Comparison of ENCODE assay signal across 9 mouse cellular contexts in genomic region chr2:180104659-180105377, GRCm38 (mm10). TPM values are rescaled to one million over a fixed set of nuclear protein-coding genes. Genes with fewer than 3 reads are reported as not detected.
DNase-seq lines count a peak whose midpoint lies in the region; ATAC-seq and TF ChIP-seq lines count a peak whose summit lies in the region.
"Had no signal": no experiment of that assay in that cellular context is flagged by ENCODE, and none has a peak within 500 bp of the region (broad histone marks: within the 10 kb centered on the region; RNA-seq: fewer than 3 reads in every experiment).

No protein-coding gene starts in this region.

- peak overlapping the region; percentile 53 for H3K4me3 ChIP-seq in limb, embryonic 12.5 days (replicated peaks)
- H3K4me3 ChIP-seq in olfactory bulb, adult 2 months (ENCODE audit: insufficient read depth, low read depth, low read length), result peak overlapping the region; percentile 72

- no peak overlapping the region for H3K9ac ChIP-seq in limb, embryonic 12.5 days (replicated peaks)

- no peak for ATAC-seq in limb, embryonic 12.5 days (ENCODE audit: insufficient number of reproducible peaks, insufficient read depth, low FRiP score, low TSS enrichment, low read depth)

- DNase-seq in cerebellum, adult 11-12 months, result peak; percentile 64
- no peak for DNase-seq in cerebellum, postnatal 4 days (ENCODE audit: low spot score in 2 of 2)
- DNase-seq in right cerebral cortex, postnatal 14 days, result peak; percentile 12
- no peak for DNase-seq in right cerebral cortex, postnatal 4 days
- DNase-seq in spleen, postnatal 10 days (ENCODE audit: low spot score in 2 of 2), result no peak
- DNase-seq in gastrocnemius, postnatal 14 days, result no peak

- TF ChIP-seq CTCF in olfactory bulb, adult 2 months (IDR thresholded peaks at IDR 0.05; ENCODE audit: insufficient read depth, low read depth, low read length), result no peak

- H3K4me1 ChIP-seq in limb, embryonic 12.5 days (replicated peaks), result peaks cover 18% of the 10 kb centered on the region
- peaks cover 58% of the 10 kb centered on the region for H3K4me1 ChIP-seq in olfactory bulb, adult 2 months (ENCODE audit: control insufficient read depth, insufficient read depth, low read length)

- intact Hi-C loops in gastrocnemius, postnatal 14 days (cut with DNase I; ENCODE audit: low total_unique reads), result no loop called here

- no peaks in the 10 kb centered on the region for H3K36me3 ChIP-seq in limb, embryonic 12.5 days

- no peaks in the 10 kb centered on the region for H3K9me3 ChIP-seq in limb, embryonic 12.5 days

- 14% methylated on average over 22 of the region's 24 CpGs for WGBS in limb, embryonic 12.5 days
- WGBS in olfactory bulb, adult 2 months, result 6% methylated on average over 24 of the region's 24 CpGs

- H3K4me2 ChIP-seq in limb, embryonic 12.5 days, result peak overlapping the region; percentile 99

- H3K27me3 ChIP-seq in limb, embryonic 12.5 days, result peaks cover 78% of the 10 kb centered on the region

- no peak for TF ChIP-seq POLR2A in olfactory bulb, adult 2 months (IDR thresholded peaks at IDR 0.05; ENCODE audit: insufficient read depth, low read depth, low read length)

- no peak overlapping the region for H3K27ac ChIP-seq in limb, embryonic 12.5 days
- H3K27ac ChIP-seq in olfactory bulb, adult 2 months (ENCODE audit: insufficient read depth, low read depth, low read length), result peak overlapping the region; percentile 37; the same call in 1 of the 2 replicates

RNA-seq across cellular contexts. Expression of gene Hrh3, which starts 0.5 kb away (rescaled TPM):
- 0.15 and 0.27 TPM in 2 replicates for polyA plus RNA-seq in limb, embryonic 12.5 days (2016; fragmentation: Nextera tagmentation; extraction: Ambion mirVana)
- not detected in 2 replicates for polyA plus RNA-seq in olfactory bulb, adult 2 months (2012; ENCODE audit: insufficient read depth, insufficient read length, low replicate concordance, missing spikeins)
- total RNA-seq in gastrocnemius, postnatal 14 days (2021), result under 1 TPM; 0.23 to 0.33 TPM
- total RNA-seq: common myeloid progenitor, adult 5-6 weeks had no signal

RNA-seq across cellular contexts. Expression of gene Osbpl2, which starts 14.3 kb away (rescaled TPM):
- 33.0 and 36.0 TPM in 2 replicates for polyA plus RNA-seq in limb, embryonic 12.5 days (2016; fragmentation: Nextera tagmentation; extraction: Ambion mirVana)
- polyA plus RNA-seq in olfactory bulb, adult 2 months (2012; ENCODE audit: insufficient read depth, insufficient read length, low replicate concordance, missing spikeins), result not detected in 2 replicates
- 10 to 100 TPM; 15.8 to 17.2 TPM for total RNA-seq in gastrocnemius, postnatal 14 days (2021)

RNA-seq across cellular contexts. Expression of gene Mtg2, which starts 34.4 kb away (rescaled TPM):
- polyA plus RNA-seq in limb, embryonic 12.5 days (2016; fragmentation: Nextera tagmentation; extraction: Ambion mirVana), result 29.6 and 30.9 TPM in 2 replicates
- not detected in 2 replicates for polyA plus RNA-seq in olfactory bulb, adult 2 months (2012; ENCODE audit: insufficient read depth, insufficient read length, low replicate concordance, missing spikeins)
- total RNA-seq in gastrocnemius, postnatal 14 days (2021), result 10 to 100 TPM in 1 of 2 experiments, 1 to 10 TPM in 1; 9.5 to 10.9 TPM

Comparison
In these comparisons a context has a peak if more than half of its experiments do, and no peak if none do; other contexts are left out.
1. DNase-seq: peak in cerebellum, adult 11-12 months (single experiment) and right cerebral cortex, postnatal 14 days (single experiment); none in cerebellum, postnatal 4 days (0 of 2), right cerebral cortex, postnatal 4 days (single experiment), spleen, postnatal 10 days (0 of 2) and gastrocnemius, postnatal 14 days (single experiment).